Mouse (Mus musculus): ENCODE measurements at regions not wholly inside any gene's neighbourhood (a gene's known extent, or its start where the extent isn't known, plus 50 kb on each side); places are given as distances from the start of the nearest gene placed in this dataset.
A peak's percentile ranks its signal among the peaks of the same experiment; 100 is the strongest.

DNA sequence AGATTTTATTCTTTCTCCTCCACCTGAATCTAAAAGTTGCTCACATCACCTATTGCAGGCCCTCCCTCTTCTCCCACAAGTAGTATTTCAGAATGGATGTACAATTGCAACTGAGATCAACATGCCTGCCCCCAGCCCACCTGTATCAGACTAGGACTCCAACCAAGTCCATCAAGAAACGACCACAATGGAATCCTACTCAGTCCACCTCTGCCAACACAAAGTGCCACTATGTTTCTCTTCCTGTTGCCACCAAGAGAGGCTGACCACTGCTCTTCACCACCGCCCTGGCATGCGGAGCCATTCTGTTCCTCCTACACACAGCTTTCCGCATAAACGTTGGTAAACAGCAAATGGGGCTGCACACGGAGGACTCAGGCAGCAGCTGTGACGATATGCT lies 113.1 kb upstream of the Hnrnpa3 start:
- no peak for DNase-seq (ENCODE audit: low spot score in 2 of 2)

- no peak for DNase-seq (ENCODE audit: low spot score in 2 of 2)
Measured at GRCm38 (mm10) chr2:75555676-75556075, 103.4 kb upstream of the Hnrnpa3 start.

GRCm38 (mm10) chr2:75556744-75557143 lies 102.3 kb upstream of the Hnrnpa3 start:
- DNase-seq (ENCODE audit: low spot score in 2 of 2), result no peak

DNA sequence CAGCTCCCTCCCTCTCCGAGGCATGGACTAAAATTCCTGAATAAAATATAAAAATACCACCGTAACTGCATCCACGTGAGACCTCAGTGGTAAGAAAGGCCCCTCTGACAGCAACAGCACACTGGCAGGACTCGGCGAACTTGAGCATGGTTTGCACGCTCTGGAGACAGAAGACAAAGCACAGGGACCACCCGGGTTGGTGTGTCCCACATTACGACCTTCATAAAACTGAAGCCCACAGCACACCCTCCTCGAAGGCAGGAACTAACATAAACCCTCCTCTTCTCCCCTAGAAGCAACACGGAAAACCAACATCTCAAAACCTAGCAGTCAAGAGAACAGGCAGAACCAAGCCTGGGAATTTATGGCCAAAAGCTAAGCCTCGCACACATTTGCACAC lies 101.7 kb upstream of the Hnrnpa3 start:
- no peak for DNase-seq (ENCODE audit: low spot score in 2 of 2)

DNA sequence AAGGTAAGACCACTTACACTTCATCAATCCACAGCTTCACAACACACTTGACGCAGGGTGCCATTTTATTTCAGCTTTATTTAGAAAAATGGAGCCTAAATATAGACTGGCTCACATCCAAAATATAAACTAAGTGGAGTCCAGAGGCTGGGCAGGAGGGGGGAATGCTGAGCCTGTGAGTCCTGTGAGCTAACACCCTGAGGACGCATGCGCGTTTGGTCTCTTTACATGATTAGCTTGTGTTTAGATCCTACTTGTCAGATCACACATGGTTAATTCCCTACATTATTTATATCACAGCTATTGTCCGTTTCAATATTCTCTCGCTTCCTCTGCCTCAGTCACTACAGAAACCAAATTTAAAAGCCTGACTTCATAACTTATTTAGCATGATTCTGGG lies 99.1 kb upstream of the Hnrnpa3 start:
- DNase-seq (ENCODE audit: low spot score in 2 of 2), result no peak

GRCm38 (mm10) chr2:75563253-75563913 lies 95.7 kb upstream of the Hnrnpa3 start:
- DNase-seq (ENCODE audit: low spot score in 2 of 2), result no peak

DNA sequence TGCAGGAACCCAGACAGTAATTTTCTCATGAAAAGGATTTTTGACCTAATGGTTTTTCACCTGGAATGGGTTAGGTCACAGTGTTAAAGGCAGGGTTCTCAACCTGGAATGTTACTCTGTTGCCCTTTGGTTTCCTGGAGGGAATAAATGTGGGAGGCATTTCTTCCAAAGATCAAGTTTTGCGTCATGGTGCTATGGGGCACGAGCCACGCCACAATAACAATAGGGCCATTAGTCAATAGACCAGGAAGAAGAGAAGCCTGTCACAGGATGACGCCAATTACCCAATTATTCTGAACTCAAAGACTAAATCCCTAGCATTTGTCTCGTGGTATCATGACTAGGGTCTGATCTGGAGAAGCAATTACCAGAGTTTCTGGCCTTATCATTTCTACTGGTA lies 94.3 kb upstream of the Hnrnpa3 start:
- DNase-seq (ENCODE audit: low spot score in 2 of 2), result no peak

DNA sequence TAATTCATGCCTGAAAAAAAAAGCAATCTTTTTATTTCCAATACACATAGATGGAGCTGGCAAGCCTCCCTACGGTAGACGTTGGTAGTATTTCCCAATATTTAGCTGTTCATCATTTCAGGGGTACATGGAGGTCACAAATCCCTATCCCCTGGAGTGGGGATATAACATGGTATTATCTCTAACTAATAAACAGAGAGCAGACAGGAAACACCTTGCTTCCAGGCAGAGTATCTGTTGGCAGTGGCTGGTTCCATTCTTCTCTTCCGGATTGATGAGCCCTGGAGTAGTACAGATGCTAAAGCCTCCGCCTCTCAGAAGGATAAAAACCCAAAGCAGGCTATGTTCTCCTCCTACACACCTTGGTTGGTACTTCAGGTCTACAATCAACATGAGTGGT lies 91.9 kb upstream of the Hnrnpa3 start:
- DNase-seq (ENCODE audit: low spot score in 2 of 2), result no peak

- no peak for DNase-seq (ENCODE audit: low spot score in 2 of 2)
Measured at GRCm38 (mm10) chr2:75569756-75570155, 89.3 kb upstream of the Hnrnpa3 start.

DNA sequence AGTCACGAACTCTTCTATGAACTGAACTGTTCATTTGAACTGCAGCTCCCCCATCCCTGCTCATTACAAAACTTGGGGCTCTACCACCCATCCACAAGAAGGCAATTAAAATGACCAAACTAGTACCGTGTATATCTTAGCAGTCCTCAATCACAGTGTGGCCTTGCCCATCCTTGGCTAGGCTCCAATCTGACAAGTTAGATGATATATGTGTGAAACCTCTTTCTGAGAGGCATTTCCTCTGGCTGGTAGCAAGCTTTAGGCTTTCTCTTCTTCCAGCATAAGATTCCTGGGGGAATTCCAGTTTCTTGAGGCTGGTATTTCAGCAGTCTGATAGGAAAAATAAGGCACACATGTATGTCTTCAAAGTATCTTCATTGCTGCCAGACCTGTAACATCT lies 88.8 kb upstream of the Hnrnpa3 start:
- no peak for DNase-seq (ENCODE audit: low spot score in 2 of 2)

DNA sequence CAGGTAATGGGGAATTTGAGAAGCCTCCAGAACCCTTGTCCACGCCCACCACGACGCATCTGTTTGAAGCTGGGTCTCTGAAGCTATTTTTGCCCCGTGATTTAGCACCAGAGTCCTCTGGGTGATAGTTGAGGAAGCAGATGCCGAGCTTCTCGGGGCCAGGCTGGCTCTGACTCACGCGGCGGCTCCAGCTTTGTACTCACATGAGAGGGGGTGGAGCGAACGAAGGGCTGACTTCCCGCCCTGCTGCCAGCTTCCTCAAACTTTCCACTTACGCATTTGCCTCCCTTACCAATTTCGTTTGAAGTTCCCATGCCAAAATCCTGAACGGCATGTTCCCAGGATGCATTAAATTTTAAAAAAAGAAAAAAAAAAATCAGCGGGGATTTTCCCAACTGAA lies 74.1 kb upstream of the Hnrnpa3 start:
- DNase-seq (ENCODE audit: low spot score in 2 of 2), result peak; percentile 21 to 59

- DNase-seq (ENCODE audit: low spot score in 2 of 2), result peak; percentile 66 to 69
Measured at GRCm38 (mm10) chr2:75588572-75588971, 70.5 kb upstream of the Hnrnpa3 start.

DNA sequence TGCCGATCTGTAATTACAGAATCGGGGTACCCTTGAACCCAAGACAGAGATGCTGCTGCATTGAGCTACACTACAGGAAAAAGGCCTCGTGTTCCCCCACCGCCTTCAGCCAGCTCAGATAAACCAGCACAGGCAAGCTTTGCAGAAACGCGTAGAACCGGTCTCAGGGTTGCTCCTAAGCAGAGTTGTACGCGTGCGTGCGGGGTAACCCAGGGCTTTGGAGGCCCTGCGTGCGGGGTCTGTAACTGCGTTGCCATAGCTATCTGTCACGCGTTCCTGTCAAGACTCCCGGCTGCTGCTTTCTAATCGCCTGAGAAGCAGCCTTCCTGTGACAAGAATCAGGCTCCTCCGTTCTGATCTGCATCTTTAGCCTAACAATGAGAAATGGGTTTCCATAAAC lies 69.6 kb upstream of the Hnrnpa3 start:
- DNase-seq (ENCODE audit: low spot score in 2 of 2), result peak in 1 of 2 experiments; percentile 23

DNA sequence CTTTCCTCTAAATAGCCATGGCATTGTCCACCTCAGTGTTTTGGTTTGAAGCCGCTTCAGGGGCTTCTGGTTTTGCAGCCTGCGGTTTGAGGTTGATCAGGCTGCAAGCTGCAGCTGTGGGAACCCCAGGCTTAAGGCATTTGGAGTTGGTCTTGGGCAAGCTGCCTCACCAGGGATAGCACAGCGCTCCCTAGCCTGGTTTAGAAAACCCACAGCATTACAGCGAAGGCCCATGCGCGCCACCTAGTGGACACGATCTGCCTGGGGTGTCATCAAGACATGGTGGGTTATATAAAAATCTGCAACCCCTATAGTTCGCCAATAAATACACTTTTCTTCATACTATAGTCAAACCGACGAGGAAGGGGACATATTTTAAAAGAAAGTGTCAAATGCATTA lies 68.9 kb upstream of the Hnrnpa3 start:
- DNase-seq (ENCODE audit: low spot score in 2 of 2), result peak; percentile 84 to 91

DNA sequence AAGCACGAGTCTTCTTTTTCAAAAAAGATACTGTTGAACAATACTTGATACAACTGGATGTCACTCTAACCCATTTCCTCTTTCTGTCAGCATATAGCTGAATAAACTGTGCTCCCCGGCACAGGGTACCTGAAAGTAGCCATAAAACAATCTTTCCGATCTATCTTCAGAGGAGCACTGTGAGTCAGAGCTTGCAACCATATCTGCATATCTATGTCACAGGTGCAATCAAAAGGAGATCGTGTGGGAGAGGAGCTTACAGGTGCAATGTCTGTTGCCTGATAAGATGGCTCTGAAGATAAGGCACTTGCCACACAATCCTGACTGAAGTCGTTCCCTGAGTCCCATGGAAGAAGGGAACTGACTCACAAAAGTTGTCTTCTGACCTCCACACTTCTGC lies 58.5 kb upstream of the Hnrnpa3 start:
- DNase-seq (ENCODE audit: low spot score in 2 of 2), result no peak

DNA sequence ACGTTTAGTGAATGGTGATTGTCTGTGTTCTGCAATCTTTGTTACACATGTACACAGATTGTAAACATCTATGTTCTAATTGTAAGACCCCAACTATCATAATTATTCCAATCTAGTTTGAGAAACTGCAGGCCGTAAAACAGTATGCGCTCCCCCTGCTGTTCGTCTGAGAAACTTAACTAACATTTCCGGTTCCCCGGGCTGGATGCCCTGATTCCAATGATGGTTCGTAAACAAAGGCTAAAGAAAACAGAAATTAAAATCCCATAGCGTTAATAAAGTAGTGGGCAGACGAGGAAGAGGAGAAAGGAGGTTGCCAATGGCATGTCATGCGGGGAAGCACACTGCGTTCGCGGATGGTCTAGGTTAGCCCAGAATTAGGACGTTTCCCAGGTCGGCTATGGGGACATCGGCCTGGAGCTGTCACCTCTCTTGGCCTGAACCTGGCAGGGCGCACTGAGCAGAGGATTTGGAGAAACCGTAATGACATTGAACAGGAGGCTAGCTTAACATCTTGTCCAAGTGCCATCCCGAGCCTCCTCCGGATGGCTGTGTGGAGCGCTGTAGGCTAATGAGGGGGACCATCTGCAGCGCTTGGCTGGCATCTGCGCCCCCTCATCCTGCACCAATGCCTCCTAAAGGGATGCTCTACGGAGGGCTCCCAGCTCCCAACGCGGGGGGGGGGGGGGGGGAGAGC lies 55.7 kb upstream of the Hnrnpa3 start:
- peak; percentile 45 to 52 for DNase-seq (ENCODE audit: low spot score in 2 of 2)

GRCm38 (mm10) chr2:75605634-75606033 lies 53.4 kb upstream of the Hnrnpa3 start:
- peak; percentile 42 to 55 for DNase-seq (ENCODE audit: low spot score in 2 of 2)

DNA sequence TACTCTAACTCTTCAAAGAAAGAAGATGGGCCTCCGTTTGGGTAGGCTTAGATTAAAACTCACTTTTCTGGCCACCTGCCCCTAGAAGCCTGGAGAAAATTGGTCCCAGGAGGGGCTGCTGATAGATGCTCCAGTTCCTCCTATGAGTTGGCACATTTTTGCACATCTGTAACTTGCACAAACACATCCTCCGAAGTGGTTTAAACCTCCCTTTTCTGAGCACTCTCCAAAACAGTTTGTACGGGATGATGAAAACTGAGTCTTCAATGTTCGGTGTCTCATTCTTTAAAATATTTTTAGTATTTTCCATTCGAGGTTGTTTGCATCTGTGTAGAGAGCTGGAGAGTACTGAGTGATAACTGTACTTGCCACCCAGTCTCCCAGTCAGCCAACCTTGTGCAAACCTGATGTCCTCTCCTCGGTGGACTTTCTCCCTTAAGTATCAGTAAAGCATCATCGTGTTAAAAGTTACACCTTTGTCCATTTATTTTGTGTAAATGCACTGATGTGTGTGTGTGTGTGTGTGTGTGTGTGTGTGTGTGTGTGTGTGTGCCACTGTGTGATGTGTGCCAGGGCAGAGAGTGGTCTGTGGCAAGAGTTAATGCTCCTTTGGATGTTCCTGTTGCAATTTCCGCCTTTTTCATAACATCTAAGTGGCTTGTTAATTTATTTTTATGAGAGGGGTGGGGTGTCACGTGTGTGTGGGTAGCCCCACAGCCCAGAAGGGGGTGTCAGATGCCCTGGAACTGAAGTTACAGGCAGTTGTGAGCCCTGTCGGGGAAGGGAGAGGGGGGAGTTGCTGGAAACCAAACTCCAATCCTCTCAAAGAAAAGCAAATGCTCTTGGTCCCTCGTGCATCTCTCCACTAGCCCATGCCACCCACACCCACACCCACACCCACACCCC lies 51.8 kb upstream of the Hnrnpa3 start:
- no peak for DNase-seq (ENCODE audit: low spot score in 2 of 2)

DNA sequence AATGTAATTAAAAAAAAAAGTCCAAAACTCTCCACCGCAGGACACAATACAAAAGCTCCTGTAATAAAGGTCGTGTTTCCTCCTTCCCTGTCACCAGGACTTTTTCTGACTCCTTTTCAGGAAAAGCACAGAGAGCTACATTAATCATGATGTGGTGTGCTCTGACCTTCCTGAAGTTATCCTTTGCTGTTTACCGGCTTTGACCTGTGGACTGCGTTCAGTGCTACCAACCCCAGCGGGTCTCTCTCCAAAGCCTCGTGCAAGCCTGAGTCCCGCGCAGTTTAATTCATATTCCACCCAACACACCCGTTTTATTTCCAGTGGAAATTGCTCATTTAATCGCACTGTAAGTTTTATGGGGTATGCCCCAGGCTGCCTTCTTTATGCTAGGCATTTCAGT lies 51.1 kb upstream of the Hnrnpa3 start:
- DNase-seq (ENCODE audit: low spot score in 2 of 2), result no peak

GRCm38 (mm10) chr2:75608482-75608881 lies 50.6 kb upstream of the Hnrnpa3 start:
- DNase-seq (ENCODE audit: low spot score in 2 of 2), result no peak

DNA sequence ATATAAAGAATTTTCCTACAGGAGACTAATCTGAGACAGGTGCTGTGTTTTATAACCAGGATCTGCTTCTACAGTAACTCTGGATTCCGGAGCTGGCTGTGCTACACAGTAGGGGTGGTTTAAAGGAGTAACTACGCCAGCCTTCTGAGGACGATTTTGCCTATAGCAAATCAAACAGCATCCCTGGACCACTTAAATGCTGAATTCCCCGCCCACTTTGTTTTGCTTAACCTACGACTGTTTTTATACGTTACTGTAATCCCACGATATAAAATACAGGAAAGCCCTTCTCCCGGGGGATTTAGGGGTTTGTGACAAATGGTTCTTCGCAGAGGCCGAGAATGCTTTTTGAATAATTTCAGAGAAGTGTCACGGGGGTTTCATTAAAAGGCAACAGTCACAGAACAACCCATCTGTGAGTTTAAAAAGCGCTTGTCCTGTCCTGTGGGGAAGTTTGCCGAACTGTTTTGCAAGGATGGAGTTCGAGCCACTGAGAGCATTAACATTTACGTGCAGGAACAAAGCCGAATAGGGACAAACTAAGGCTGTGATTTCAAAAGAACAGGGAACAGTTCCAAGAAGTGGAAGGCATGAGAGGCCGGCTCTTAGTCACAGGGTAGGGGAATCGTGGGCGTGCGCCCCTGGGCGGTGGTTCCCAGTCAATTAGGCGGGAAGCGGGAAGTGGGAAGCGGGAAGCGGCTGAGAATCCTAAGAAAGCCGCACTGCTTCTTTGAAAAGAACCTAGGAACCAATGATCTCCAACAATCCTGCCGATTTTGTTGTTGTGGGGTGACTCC lies 49.7 kb upstream of the Hnrnpa3 start:
- peak; percentile 25 to 41 for DNase-seq (ENCODE audit: low spot score in 2 of 2)

Measured in left cerebral cortex, adult 18-20 months (tissue).